Mouse (Mus musculus) myocyte (in vitro differentiated cells): ENCODE results near the gene Panx1.

ENCODE experiments used
- E2F4 ChIP-seq: IDR thresholded peaks from one replicate; pipeline ENCODE4 v1.6.1; 2011; ENCODE audit warnings: mild to moderate bottlenecking, control low read depth, moderate library complexity; ENCODE audit not compliant: insufficient read depth
- MAX ChIP-seq: IDR thresholded peaks from one replicate; pipeline ENCODE4 v1.6.1; 2011; ENCODE audit warnings: low read depth, mild to moderate bottlenecking, control low read depth
- MYOG ChIP-seq, 3 experiments: IDR thresholded peaks; one replicate each; pipeline ENCODE4 v1.6.1; 2011; ENCODE audit warnings: control low read depth in 2 of 3, low read depth in 2 of 3, mild to moderate bottlenecking in 2 of 3; ENCODE audit not compliant: insufficient read length in 2 of 3, control insufficient read depth in 1 of 3, insufficient read depth in 1 of 3
- POLR2A ChIP-seq: IDR thresholded peaks from one replicate; pipeline ENCODE4 v1.6.1; 2011; ENCODE audit warnings: low read depth, mild to moderate bottlenecking, control low read depth, moderate library complexity; ENCODE audit not compliant: insufficient read length
- REST ChIP-seq: IDR thresholded peaks from one replicate; pipeline ENCODE4 v1.6.1; 2011; ENCODE audit warnings: mild to moderate bottlenecking, control low read depth, moderate library complexity; ENCODE audit not compliant: insufficient read depth, insufficient read length

DNA sequence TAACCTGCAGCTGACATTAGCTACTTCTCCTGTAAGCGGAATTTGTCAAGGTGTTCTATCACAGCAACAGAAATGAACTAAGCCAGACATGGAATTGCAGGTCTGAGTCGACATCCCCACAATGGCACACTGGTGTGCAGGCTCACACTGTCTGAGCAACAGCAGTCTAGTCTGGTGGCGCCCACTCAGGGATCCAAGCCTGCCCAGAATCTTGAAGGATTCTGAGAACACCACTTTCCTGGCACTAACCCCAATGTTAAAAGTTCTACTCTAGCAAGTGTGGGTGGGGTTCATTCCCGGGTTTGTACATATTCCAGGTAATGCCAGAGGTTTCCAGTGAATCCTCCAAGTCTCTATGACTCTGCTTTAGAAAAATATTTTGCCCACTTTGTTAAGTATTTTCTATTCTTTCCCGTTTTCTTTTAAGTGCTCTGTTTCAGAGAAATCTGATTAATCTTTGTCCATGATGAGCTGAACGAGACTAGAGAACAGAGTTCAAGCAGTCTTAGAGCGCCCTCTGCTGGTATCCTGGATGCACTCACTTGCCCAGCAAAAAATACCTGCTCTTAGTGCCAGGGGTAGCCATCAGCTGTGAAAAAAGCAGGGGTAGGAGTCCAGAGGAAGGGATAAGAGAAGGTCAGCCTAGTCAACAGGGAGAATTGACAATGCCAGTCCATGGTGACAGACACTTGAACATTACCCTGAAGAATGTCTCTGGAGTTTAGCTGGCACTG is 29.9 kb downstream of the Panx1 start:
- no peak for TF ChIP-seq REST
- no peak for TF ChIP-seq POLR2A
- no peak for TF ChIP-seq MYOG (IDR thresholded peaks at IDR 0.05; ENCODE audit: control insufficient read depth in 1 of 3, insufficient read depth in 1 of 3, insufficient read length in 2 of 3, low read depth in 2 of 3)
- no peak for TF ChIP-seq MAX
- TF ChIP-seq E2F4 = no peak
